Mouse (Mus musculus): ENCODE results near the gene Kcnh2. TPM values are rescaled to one million over a fixed set of nuclear protein-coding genes. Genes with fewer than 3 reads are reported as not detected.
A peak's percentile ranks its signal among the peaks of the same experiment; 100 is the strongest.

The Kcnh2 gene
- polyA plus RNA-seq, 2 experiments: 3.8 to 16.2 TPM

DNA sequence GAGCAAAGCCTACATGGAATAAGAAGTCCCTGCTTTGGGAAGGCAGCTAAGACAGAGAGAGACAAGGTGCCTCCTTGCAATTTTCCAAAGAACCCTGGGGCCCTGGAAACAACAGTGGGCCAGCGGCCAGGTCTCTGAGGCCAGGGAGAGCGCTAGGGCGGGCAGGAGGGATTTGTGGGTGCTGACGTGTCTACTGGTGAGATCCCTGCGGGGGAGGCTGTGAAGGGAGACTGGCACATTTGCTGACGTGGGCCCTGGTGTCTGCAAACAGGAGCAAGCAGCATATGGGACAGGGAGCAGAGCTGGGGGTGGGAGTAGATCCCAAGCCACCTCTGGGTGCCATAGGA is 31.0 kb downstream of the Kcnh2 start:
- WGBS: 48% methylated on average over 6 of the region's 6 CpGs
- Histone ChIP-seq H3K9me3 (ENCODE audit: control insufficient read depth, low read length) (no peaks in the 10 kb centered on the region), H3K9ac (ENCODE audit: low read depth, low read length, severe bottlenecking) (peak overlapping the region; percentile 25; the same call in 1 of the 2 replicates), H3K4me2 (replicated peaks; ENCODE audit: low read depth, low read length, severe bottlenecking) (peak overlapping the region; percentile 39), H3K27ac (replicated peaks; ENCODE audit: low read depth, low read length) (no peak overlapping the region), H3K4me1 (ENCODE audit: control insufficient read depth, insufficient read depth, low read length) (peaks cover 6% of the 10 kb centered on the region), H3K4me3 (replicated peaks; ENCODE audit: low read length) (0 out of 2 replicates have a peak overlapping the region, but pooled peaks have one; percentile 5), H3K27me3 (ENCODE audit: control insufficient read depth, insufficient read depth, low read length) (0 out of 2 replicates have a peak, but pooled peaks cover 5% of the 10 kb centered on the region), H3K36me3 (ENCODE audit: control insufficient read depth, insufficient read depth, low read length) (no peaks in the 10 kb centered on the region)
- no peak for DNase-seq (ENCODE audit: low spot score)
- no peak for TF ChIP-seq POLR2A (IDR thresholded peaks at IDR 0.05; ENCODE audit: borderline replicate concordance, extremely low read depth, insufficient read depth, insufficient read length)
- ATAC-seq (ENCODE audit: low FRiP score, low read depth): no peak

DNA sequence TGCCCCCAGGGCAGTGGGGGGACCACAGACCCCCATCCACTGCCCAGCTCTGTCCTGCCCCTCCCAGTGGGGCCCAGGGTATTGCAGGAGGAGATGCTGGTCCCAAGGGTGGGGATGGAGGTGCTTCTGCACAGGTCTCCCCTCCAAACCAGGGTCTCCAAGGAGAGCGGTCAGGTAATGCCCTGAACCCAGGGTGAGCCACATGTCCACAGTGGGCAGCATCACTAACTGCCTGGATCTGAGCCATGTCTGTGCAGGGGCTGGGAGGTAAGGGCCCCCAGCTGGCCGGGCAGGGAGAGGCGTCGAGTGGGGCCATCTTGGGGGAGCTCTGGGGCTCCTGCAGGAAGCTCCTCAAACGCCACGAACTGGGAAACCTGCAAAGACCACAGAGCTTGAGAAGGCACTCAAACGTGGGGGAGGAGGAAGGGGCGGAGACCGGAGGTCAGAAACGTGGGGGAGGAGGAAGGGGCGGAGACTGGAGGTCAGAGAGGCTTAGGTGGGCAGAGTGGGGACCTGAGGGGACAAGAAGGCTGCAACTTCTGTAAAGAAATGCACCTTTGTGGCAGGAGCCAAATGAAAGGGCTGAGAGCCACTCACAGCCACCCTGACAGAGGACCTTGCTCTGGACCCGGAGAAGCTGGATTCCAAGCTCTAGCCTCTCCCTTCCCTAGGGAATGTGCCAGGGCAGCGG is 31.5 kb downstream of the Kcnh2 start:
- ATAC-seq (ENCODE audit: low FRiP score, low read depth) (no peak), DNase-seq (ENCODE audit: low spot score) (no peak)
- no peaks in the 10 kb centered on the region for H3K9me3 ChIP-seq (ENCODE audit: control insufficient read depth, low read length)
- no peak overlapping the region for H3K27ac ChIP-seq (replicated peaks; ENCODE audit: low read depth, low read length)
- H3K9ac ChIP-seq (ENCODE audit: low read depth, low read length, severe bottlenecking): peak overlapping the region; percentile 25; the same call in 1 of the 2 replicates
- WGBS: 13% methylated on average over 13 of the region's 13 CpGs
- peak overlapping the region; percentile 39 for H3K4me2 ChIP-seq (replicated peaks; ENCODE audit: low read depth, low read length, severe bottlenecking)
- H3K36me3 ChIP-seq (ENCODE audit: control insufficient read depth, insufficient read depth, low read length): no peaks in the 10 kb centered on the region
- TF ChIP-seq POLR2A (IDR thresholded peaks at IDR 0.05; ENCODE audit: borderline replicate concordance, extremely low read depth, insufficient read depth, insufficient read length): no peak
- H3K4me1 ChIP-seq (ENCODE audit: control insufficient read depth, insufficient read depth, low read length): peaks cover 6% of the 10 kb centered on the region
- H3K4me3 ChIP-seq (replicated peaks; ENCODE audit: low read length): 0 out of 2 replicates have a peak overlapping the region, but pooled peaks have one; percentile 5
- H3K27me3 ChIP-seq (ENCODE audit: control insufficient read depth, insufficient read depth, low read length): 0 out of 2 replicates have a peak, but pooled peaks cover 2% of the 10 kb centered on the region

DNA sequence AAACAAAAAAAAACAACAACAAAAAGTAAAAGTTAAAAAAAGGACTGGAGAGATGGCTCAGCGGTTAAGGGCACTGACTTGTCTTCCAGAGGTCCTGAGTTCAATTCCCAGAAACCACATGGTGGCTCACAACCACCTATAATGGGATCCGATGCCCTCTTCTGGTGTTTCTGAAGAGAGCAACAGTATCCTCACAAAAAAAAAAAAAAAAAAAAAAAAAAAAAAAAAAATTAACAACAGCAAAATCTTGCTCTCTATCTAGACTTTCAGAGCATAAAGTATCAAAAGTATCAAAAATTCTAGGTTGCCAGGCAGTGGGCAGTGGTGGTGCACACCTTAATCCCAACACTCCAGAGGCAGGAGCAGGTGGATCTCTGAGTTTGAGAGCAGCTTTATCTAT is 42.2 kb downstream of the Kcnh2 start:
- Histone ChIP-seq H3K9ac (ENCODE audit: low read depth, low read length, severe bottlenecking) (no peak overlapping the region), H3K4me1 (ENCODE audit: control insufficient read depth, insufficient read depth, low read length) (no peaks in the 10 kb centered on the region), H3K27ac (replicated peaks; ENCODE audit: low read depth, low read length) (no peak overlapping the region), H3K4me2 (replicated peaks; ENCODE audit: low read depth, low read length, severe bottlenecking) (no peak overlapping the region), H3K9me3 (ENCODE audit: control insufficient read depth, low read length) (peaks cover 5% of the 10 kb centered on the region; the same call in 1 of the 2 replicates), H3K36me3 (ENCODE audit: control insufficient read depth, insufficient read depth, low read length) (no peaks in the 10 kb centered on the region), H3K27me3 (ENCODE audit: control insufficient read depth, insufficient read depth, low read length) (no peaks in the 10 kb centered on the region), H3K4me3 (replicated peaks; ENCODE audit: low read length) (no peak overlapping the region)
- 93% methylated on average over 2 of the region's 2 CpGs for WGBS
- no peak for TF ChIP-seq POLR2A (IDR thresholded peaks at IDR 0.05; ENCODE audit: borderline replicate concordance, extremely low read depth, insufficient read depth, insufficient read length)
- DNase-seq (ENCODE audit: low spot score) (no peak), ATAC-seq (ENCODE audit: low FRiP score, low read depth) (no peak)

DNA sequence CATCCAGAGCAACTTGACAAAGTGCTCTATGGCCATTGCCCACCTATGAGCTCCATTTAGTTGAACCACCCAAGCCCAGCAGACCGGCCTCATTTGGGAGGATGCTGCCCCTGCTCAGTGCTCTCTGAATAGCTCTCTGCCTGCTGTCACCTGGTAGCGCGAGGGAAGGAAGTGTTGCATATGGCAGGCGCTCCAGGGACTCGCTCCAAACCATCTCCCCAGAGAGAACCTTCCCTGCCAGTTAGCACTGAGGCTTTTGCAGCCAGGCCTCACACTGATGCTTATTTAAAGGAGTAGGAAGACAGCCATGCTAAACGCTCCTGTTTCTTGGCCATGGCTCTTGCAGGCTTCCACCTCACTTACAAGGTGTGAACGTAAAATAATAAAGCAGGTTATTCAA is 42.8 kb downstream of the Kcnh2 start:
- H3K36me3 ChIP-seq (ENCODE audit: control insufficient read depth, insufficient read depth, low read length): no peaks in the 10 kb centered on the region
- TF ChIP-seq POLR2A (IDR thresholded peaks at IDR 0.05; ENCODE audit: borderline replicate concordance, extremely low read depth, insufficient read depth, insufficient read length): no peak
- H3K9ac ChIP-seq (ENCODE audit: low read depth, low read length, severe bottlenecking): no peak overlapping the region
- no peak overlapping the region for H3K27ac ChIP-seq (replicated peaks; ENCODE audit: low read depth, low read length)
- no peaks in the 10 kb centered on the region for H3K27me3 ChIP-seq (ENCODE audit: control insufficient read depth, insufficient read depth, low read length)
- no peak overlapping the region for H3K4me2 ChIP-seq (replicated peaks; ENCODE audit: low read depth, low read length, severe bottlenecking)
- H3K4me3 ChIP-seq (replicated peaks; ENCODE audit: low read length): no peak overlapping the region
- no peaks in the 10 kb centered on the region; the same call in 1 of the 2 replicates for H3K9me3 ChIP-seq (ENCODE audit: control insufficient read depth, low read length)
- H3K4me1 ChIP-seq (ENCODE audit: control insufficient read depth, insufficient read depth, low read length): no peaks in the 10 kb centered on the region
- no peak for DNase-seq (ENCODE audit: low spot score)
- ATAC-seq (ENCODE audit: low FRiP score, low read depth): no peak
- 73% methylated on average over 7 of the region's 7 CpGs for WGBS

DNA sequence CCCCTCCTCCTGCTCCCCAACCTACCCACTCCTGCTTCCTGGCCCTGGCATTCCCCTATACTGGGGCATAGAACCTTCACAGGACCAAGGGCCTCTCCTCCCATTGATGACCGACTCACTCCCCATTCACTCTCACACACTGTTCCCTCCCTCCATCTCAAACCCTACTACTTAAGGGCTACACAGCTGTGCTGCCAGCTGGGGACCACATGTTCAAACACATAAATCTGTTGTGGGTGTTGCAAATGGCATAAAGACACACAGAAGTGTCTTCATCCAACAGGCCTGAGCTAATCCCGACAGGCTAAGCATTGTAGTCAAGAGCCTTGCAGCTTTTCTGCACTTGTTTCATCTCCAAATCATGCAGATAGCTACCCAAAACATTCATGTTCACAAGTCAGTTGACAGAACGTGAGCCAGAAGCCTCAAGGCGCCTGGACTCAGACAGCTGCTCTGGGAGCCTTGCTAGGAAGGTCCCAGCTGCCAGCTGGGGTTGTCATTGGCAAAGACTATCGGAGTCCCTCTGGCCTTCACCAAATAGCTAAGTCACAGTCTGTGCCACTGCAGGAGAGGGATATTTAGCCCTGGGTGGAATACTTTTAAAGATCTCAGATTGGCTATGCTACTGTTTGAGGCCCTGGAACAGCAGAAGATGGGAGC is 44.2 kb downstream of the Kcnh2 start:
- no peak overlapping the region for H3K27ac ChIP-seq (replicated peaks; ENCODE audit: low read depth, low read length)
- WGBS: 44% methylated on average over 5 of the region's 5 CpGs
- H3K27me3 ChIP-seq (ENCODE audit: control insufficient read depth, insufficient read depth, low read length): no peaks in the 10 kb centered on the region
- no peak overlapping the region for H3K4me2 ChIP-seq (replicated peaks; ENCODE audit: low read depth, low read length, severe bottlenecking)
- no peaks in the 10 kb centered on the region for H3K36me3 ChIP-seq (ENCODE audit: control insufficient read depth, insufficient read depth, low read length)
- DNase-seq (ENCODE audit: low spot score): peak; percentile 37
- no peaks in the 10 kb centered on the region for H3K4me1 ChIP-seq (ENCODE audit: control insufficient read depth, insufficient read depth, low read length)
- H3K4me3 ChIP-seq (replicated peaks; ENCODE audit: low read length): no peak overlapping the region
- H3K9ac ChIP-seq (ENCODE audit: low read depth, low read length, severe bottlenecking): no peak overlapping the region
- 0 out of 2 replicates have a peak, but pooled peaks have one; percentile 30 for ATAC-seq (ENCODE audit: low FRiP score, low read depth)
- no peaks in the 10 kb centered on the region; the same call in 1 of the 2 replicates for H3K9me3 ChIP-seq (ENCODE audit: control insufficient read depth, low read length)
- TF ChIP-seq POLR2A (IDR thresholded peaks at IDR 0.05; ENCODE audit: borderline replicate concordance, extremely low read depth, insufficient read depth, insufficient read length): no peak
